Mouse (Mus musculus): ENCODE data around the gene Tead2. TPM values are rescaled to one million over a fixed set of nuclear protein-coding genes. Genes with fewer than 3 reads are reported as not detected.

Gene Tead2
- polyA plus RNA-seq, 1 experiment from 2014 or later: 46.5 TPM

DNA sequence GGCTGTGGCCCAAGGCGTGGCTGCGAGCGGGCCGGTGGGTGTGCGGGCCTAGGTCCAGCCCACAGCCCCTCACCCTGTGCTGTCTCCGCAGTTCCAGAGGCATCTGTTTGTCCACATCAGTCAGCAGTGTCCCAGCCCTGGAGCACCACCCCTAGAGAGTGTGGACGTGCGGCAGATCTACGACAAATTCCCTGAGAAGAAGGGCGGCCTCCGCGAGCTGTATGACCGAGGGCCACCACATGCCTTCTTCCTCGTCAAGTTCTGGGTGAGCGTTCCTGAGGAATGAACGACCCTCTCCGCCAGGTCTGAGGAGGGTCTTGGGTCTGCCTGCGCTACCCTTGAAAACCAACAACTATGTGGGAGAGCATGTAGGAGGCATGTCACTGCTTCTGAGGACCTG, 13.0 kb downstream of the Tead2 start:
- WGBS: 89% methylated on average over 18 of the region's 18 CpGs
- H3K9ac ChIP-seq (replicated peaks; ENCODE audit: low read depth): no peak overlapping the region
- no peaks in the 10 kb centered on the region for H3K4me1 ChIP-seq (ENCODE audit: insufficient read depth, low read depth, low read length)
- no peaks in the 10 kb centered on the region for H3K9me3 ChIP-seq (ENCODE audit: low read length)
- ATAC-seq: no peak
- DNase-seq (ENCODE audit: low spot score): no peak
- no peak overlapping the region for H3K27ac ChIP-seq (ENCODE audit: low read length)
- H3K27me3 ChIP-seq (replicated peaks; ENCODE audit: insufficient read depth, low read length): no peaks in the 10 kb centered on the region
- TF ChIP-seq EP300 (IDR thresholded peaks at IDR 0.05) (no peak), CTCF (IDR thresholded peaks at IDR 0.05) (no peak)
- H3K36me3 ChIP-seq (ENCODE audit: insufficient read depth, low read length): peaks cover 14% of the 10 kb centered on the region; the same call in 1 of the 2 replicates
- H3K4me3 ChIP-seq (ENCODE audit: low read depth, low read length): no peak overlapping the region
- no peak overlapping the region for H3K4me2 ChIP-seq (replicated peaks; ENCODE audit: low read depth, low read length)

DNA sequence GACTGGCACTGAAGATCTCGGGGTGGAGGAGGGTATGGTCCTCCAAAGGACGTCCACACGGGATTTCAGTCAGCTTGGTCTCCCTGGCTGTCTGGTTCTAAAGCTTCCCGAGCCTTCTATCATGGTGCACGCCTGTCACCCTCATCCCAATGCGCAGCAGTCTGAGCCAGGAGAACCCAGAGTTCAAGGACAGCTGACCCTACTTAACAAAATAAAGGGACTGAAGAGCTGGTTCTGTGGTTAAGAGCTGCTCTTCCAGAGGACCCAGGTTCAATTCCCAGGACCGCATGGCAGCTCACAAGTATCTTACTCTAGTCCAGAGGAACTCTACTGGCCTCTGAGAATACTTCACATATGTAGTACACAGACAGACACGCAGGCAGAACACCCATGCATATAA, 13.5 kb downstream of the Tead2 start:
- TF ChIP-seq EP300 (IDR thresholded peaks at IDR 0.05) (no peak), CTCF (IDR thresholded peaks at IDR 0.05) (no peak)
- H3K9me3 ChIP-seq (ENCODE audit: low read length): no peaks in the 10 kb centered on the region
- peaks cover 4% of the 10 kb centered on the region; the same call in 1 of the 2 replicates for H3K4me1 ChIP-seq (ENCODE audit: insufficient read depth, low read depth, low read length)
- no peaks in the 10 kb centered on the region for H3K27me3 ChIP-seq (replicated peaks; ENCODE audit: insufficient read depth, low read length)
- ATAC-seq: no peak
- H3K4me2 ChIP-seq (replicated peaks; ENCODE audit: low read depth, low read length): no peak overlapping the region
- 92% methylated on average over 8 of the region's 8 CpGs for WGBS
- H3K9ac ChIP-seq (replicated peaks; ENCODE audit: low read depth): no peak overlapping the region
- DNase-seq (ENCODE audit: low spot score): no peak
- no peak overlapping the region for H3K27ac ChIP-seq (ENCODE audit: low read length)
- H3K4me3 ChIP-seq (ENCODE audit: low read depth, low read length): no peak overlapping the region
- 0 out of 2 replicates have a peak, but pooled peaks cover 12% of the 10 kb centered on the region for H3K36me3 ChIP-seq (ENCODE audit: insufficient read depth, low read length)

DNA sequence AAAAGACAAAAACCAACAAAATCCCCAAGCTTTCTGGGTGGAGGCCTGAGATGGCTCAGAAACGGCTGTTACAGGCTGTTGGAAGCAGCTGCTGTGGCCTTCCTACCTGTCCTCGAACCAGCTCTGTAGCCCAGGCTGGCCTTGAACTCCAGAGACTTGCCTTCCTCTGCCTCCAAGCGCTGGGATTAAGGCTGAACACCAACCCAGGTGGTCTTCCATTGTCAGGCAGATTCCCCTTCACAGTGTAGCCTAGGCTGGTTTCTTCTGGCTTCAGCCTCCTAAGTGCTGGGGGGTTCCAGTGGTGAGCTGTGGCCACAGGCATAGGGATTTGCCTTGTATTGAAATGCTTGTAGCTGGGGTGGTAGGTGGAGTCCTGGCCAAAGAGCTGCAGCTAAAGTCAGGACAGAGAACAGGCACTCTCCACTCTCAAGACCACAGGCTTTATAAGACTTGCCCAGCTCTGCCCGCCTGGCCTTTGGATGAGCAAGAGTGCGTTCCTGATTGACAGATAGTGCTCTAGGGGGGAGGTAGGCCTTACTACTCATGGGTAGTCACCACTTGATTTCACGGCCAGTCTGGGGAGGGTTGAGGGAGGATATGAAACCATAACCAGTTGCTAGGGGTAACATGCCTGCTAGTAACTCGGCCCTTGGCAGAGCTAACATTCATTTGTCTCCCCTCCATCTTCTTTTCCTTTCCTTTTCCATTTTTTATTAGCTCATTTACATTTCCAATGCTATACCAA, 14.1 kb downstream of the Tead2 start:
- Histone ChIP-seq H3K4me3 (ENCODE audit: low read depth, low read length) (no peak overlapping the region), H3K4me1 (ENCODE audit: insufficient read depth, low read depth, low read length) (peaks cover 9% of the 10 kb centered on the region; the same call in 1 of the 2 replicates), H3K27ac (ENCODE audit: low read length) (no peak overlapping the region), H3K4me2 (replicated peaks; ENCODE audit: low read depth, low read length) (no peak overlapping the region), H3K27me3 (replicated peaks; ENCODE audit: insufficient read depth, low read length) (no peaks in the 10 kb centered on the region), H3K9me3 (ENCODE audit: low read length) (no peaks in the 10 kb centered on the region), H3K9ac (replicated peaks; ENCODE audit: low read depth) (no peak overlapping the region), H3K36me3 (ENCODE audit: insufficient read depth, low read length) (0 out of 2 replicates have a peak, but pooled peaks cover 12% of the 10 kb centered on the region)
- 95% methylated on average over 7 of the region's 7 CpGs for WGBS
- DNase-seq (ENCODE audit: low spot score) (no peak), ATAC-seq (no peak)
- TF ChIP-seq CTCF (IDR thresholded peaks at IDR 0.05): no peak
- TF ChIP-seq EP300 (IDR thresholded peaks at IDR 0.05): no peak

DNA sequence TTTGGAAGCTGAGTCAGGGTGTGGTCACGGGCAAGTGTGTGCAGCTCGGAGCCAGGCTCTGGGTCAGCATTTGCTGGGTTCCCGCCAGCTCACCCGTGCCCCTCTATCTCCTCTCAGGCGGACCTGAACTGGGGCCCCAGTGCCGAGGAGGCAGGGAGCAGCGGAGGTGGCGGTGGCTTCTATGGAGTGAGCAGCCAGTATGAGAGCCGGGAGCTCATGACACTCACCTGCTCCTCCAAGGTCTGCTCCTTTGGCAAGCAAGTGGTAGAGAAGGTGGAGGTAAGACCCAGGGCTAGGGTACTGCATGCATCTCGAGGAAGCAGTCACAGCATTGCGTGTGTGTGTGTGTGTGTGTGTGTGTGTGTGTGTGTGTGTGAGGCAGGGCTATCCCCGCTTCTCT, 15.6 kb downstream of the Tead2 start:
- Histone ChIP-seq H3K27ac (ENCODE audit: low read length) (no peak overlapping the region), H3K36me3 (ENCODE audit: insufficient read depth, low read length) (0 out of 2 replicates have a peak, but pooled peaks cover 12% of the 10 kb centered on the region), H3K27me3 (replicated peaks; ENCODE audit: insufficient read depth, low read length) (no peaks in the 10 kb centered on the region), H3K9ac (replicated peaks; ENCODE audit: low read depth) (no peak overlapping the region), H3K4me3 (ENCODE audit: low read depth, low read length) (no peak overlapping the region), H3K9me3 (ENCODE audit: low read length) (no peaks in the 10 kb centered on the region), H3K4me2 (replicated peaks; ENCODE audit: low read depth, low read length) (no peak overlapping the region), H3K4me1 (ENCODE audit: insufficient read depth, low read depth, low read length) (peaks cover 13% of the 10 kb centered on the region; the same call in 1 of the 2 replicates)
- ATAC-seq: no peak
- DNase-seq (ENCODE audit: low spot score): no peak
- TF ChIP-seq EP300 (IDR thresholded peaks at IDR 0.05) (no peak), CTCF (IDR thresholded peaks at IDR 0.05) (no peak)
- WGBS: 90% methylated on average over 12 of the region's 12 CpGs

DNA sequence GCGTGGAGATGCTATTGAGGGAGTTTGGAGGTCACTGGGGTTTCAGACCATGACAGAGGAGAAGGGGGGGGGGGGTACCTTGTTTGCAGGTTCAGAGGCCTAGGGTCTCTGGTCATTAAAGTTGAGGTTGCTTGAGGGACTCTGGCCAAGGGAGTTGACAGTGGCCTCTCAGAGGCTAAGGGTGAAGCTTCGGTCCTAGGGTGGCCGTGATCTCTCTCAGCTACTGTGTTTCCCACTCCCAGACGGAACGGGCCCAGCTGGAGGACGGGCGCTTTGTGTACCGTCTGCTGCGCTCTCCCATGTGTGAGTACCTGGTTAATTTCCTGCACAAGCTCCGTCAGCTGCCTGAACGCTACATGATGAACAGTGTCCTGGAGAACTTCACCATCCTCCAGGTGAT, 16.4 kb downstream of the Tead2 start:
- 0 out of 2 replicates have a peak, but pooled peaks cover 12% of the 10 kb centered on the region for H3K36me3 ChIP-seq (ENCODE audit: insufficient read depth, low read length)
- TF ChIP-seq CTCF (IDR thresholded peaks at IDR 0.05): no peak
- TF ChIP-seq EP300 (IDR thresholded peaks at IDR 0.05): no peak
- WGBS: 89% methylated on average over 11 of the region's 11 CpGs

DNA sequence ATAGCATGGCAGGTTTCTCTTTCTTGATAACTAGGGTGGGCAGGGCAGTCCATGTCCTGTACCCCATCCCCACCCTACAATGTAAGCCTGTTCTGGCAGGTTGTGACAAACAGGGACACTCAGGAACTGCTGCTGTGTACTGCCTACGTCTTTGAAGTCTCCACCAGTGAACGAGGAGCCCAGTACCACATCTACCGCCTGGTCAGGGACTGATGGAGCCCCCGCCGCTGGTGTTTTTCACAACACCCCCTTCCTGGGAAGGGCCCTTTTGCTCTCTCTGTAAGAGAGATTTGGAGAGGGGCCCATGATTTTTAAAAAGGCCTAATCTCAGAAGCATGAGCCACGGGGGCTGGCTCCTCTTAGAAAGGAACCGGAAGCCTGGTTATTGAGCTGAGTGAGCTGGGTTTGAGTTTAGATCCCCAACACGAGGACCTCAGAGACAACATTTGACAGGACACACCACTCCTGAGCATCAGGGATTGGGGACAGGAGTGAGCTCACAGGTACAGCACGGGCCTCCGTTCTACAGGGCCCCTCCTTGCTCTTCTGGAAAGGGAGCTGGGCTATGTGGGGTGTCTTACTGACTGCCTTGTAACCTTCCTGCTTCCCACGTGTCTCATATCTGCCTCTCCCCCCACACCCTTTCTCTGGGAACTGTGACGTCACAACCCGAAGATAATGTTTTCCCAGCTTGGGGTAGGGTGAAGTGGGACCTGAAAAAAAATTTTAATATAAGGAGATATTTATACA, 17.3 kb downstream of the Tead2 start:
- 53% methylated on average over 13 of the region's 13 CpGs for WGBS
- Histone ChIP-seq H3K4me3 (ENCODE audit: low read depth, low read length) (no peak overlapping the region), H3K27ac (ENCODE audit: low read length) (no peak overlapping the region), H3K4me2 (replicated peaks; ENCODE audit: low read depth, low read length) (no peak overlapping the region), H3K27me3 (replicated peaks; ENCODE audit: insufficient read depth, low read length) (no peaks in the 10 kb centered on the region), H3K4me1 (ENCODE audit: insufficient read depth, low read depth, low read length) (peaks cover 13% of the 10 kb centered on the region; the same call in 1 of the 2 replicates), H3K9me3 (ENCODE audit: low read length) (no peaks in the 10 kb centered on the region), H3K36me3 (ENCODE audit: insufficient read depth, low read length) (0 out of 2 replicates have a peak, but pooled peaks cover 12% of the 10 kb centered on the region), H3K9ac (replicated peaks; ENCODE audit: low read depth) (no peak overlapping the region)
- no peak for ATAC-seq
- no peak for DNase-seq (ENCODE audit: low spot score)
- no peak for TF ChIP-seq CTCF (IDR thresholded peaks at IDR 0.05)
- no peak for TF ChIP-seq EP300 (IDR thresholded peaks at IDR 0.05)

More for the DNA sequence above, 16.4 kb downstream of the Tead2 start:
- Histone ChIP-seq H3K4me2 (replicated peaks; ENCODE audit: low read depth, low read length) (no peak overlapping the region), H3K4me3 (ENCODE audit: low read depth, low read length) (no peak overlapping the region), H3K27ac (ENCODE audit: low read length) (no peak overlapping the region), H3K27me3 (replicated peaks; ENCODE audit: insufficient read depth, low read length) (no peaks in the 10 kb centered on the region), H3K4me1 (ENCODE audit: insufficient read depth, low read depth, low read length) (peaks cover 13% of the 10 kb centered on the region; the same call in 1 of the 2 replicates), H3K9me3 (ENCODE audit: low read length) (no peaks in the 10 kb centered on the region), H3K9ac (replicated peaks; ENCODE audit: low read depth) (no peak overlapping the region)
- DNase-seq (ENCODE audit: low spot score) (no peak), ATAC-seq (no peak)
